1 mouse cellular context compared by ENCODE assay signal in the genomic region with DNA sequence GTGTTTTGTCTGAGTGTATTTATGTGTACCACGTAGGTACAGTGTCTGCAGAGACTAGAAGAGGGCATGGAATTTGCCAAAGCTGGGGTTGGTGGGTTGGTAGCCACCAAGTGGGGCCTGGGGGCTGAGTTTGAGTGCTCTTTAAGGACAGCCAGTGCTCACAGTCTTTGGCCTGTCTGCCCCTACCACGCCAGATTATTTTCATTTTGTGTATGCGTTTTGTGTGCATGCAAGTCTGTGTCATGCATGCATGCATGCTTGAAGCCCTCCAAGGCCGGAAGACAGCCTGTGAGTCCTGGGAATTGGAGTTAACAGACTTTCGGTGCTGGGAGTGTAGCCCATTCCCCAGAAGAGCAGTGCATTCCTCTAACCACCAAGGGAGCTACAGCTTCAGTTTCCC.
TF ChIP-seq lines count a peak whose summit lies in the region.

No protein-coding gene starts in this region.

TF ChIP-seq in MEL, 35 proteins besides CTCF, POLR2A, EP300 and RAD21 (continued from another document):
- TF ChIP-seq HCFC1 (IDR thresholded peaks at IDR 0.05; ENCODE audit: low read depth, low read length) (no peak), POLR2AphosphoS2 (IDR thresholded peaks at IDR 0.05; ENCODE audit: low read length) (no peak), ELF1 (IDR thresholded peaks at IDR 0.05; ENCODE audit: low read depth, low read length) (no peak), ETS1 (IDR thresholded peaks at IDR 0.05; ENCODE audit: low read depth, low read length) (no peak), MAFK (IDR thresholded peaks at IDR 0.05; ENCODE audit: borderline replicate concordance, low read depth, low read length) (no peak), MYC (IDR thresholded peaks at IDR 0.05; ENCODE audit: low read depth, low read length) (no peak), GABPA (IDR thresholded peaks at IDR 0.05; ENCODE audit: low read depth, low read length) (no peak), MYB (IDR thresholded peaks at IDR 0.05; ENCODE audit: low read depth, low read length) (no peak), CHD1 (IDR thresholded peaks at IDR 0.05; ENCODE audit: low read depth, low read length) (no peak), NELFE (IDR thresholded peaks at IDR 0.05; ENCODE audit: low read depth, low read length) (no peak), ZMIZ1 (IDR thresholded peaks at IDR 0.05; ENCODE audit: low read depth, low read length) (no peak), TCF12 (IDR thresholded peaks at IDR 0.05; ENCODE audit: low read depth, low read length) (no peak)
